16 mouse cellular contexts compared by ENCODE assay signal in the genomic region with DNA sequence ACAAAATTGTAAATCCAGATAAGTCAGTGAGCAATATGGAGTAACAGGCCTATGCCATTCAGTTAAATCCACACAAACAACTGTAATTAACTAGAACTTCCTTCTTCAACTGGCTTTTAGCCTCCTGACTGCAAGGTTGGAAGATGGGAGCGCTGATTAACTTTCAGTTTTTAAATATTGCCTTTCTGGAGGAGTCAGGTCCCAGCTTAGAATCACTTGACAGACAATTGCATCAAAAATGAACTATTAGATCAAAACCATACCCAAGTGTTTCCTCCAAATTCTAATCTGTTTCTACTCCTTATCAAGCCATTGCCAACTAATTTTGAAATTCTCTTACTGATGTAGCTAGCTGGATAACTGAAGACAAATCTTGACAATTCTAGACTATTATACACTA.
A peak's percentile ranks its signal among the peaks of the same experiment; 100 is the strongest.
DNase-seq lines count a peak whose midpoint lies in the region; ATAC-seq and TF ChIP-seq lines count a peak whose summit lies in the region.
"Had no signal": no experiment of that assay in that cellular context is flagged by ENCODE, and none has a peak within 500 bp of the region (broad histone marks: within the 10 kb centered on the region; RNA-seq: fewer than 3 reads in every experiment).

No protein-coding gene starts in this region.

- H3K4me2 ChIP-seq in hindbrain, embryonic 15.5 days: peak overlapping the region; percentile 45
- H3K4me2 ChIP-seq in hindbrain, embryonic 12.5 days (replicated peaks): no peak overlapping the region
- H3K4me2 ChIP-seq in forebrain, embryonic 15.5 days (replicated peaks): peak overlapping the region; percentile 51
- H3K4me2 ChIP-seq in midbrain, embryonic 14.5 days (ENCODE audit: low read length): peak overlapping the region; percentile 46

- no peak overlapping the region; the same call in 1 of the 2 replicates for H3K27ac ChIP-seq in cerebellum, adult 2 months (ENCODE audit: insufficient read depth, low read length)
- peak overlapping the region; percentile 38; the same call in 1 of the 2 replicates for H3K27ac ChIP-seq in hindbrain, embryonic 15.5 days (replicated peaks)
- H3K27ac ChIP-seq in hindbrain, embryonic 12.5 days: no peak overlapping the region
- H3K27ac ChIP-seq in forebrain, embryonic 15.5 days (replicated peaks): peak overlapping the region; percentile 92
- H3K27ac ChIP-seq in midbrain, embryonic 14.5 days (replicated peaks; ENCODE audit: low read depth, low read length): no peak overlapping the region
- H3K27ac ChIP-seq: kidney, postnatal 0 days had no signal

- ATAC-seq in hindbrain, embryonic 15.5 days (ENCODE audit: low FRiP score, low read depth): no peak
- ATAC-seq in hindbrain, embryonic 12.5 days (ENCODE audit: low FRiP score): no peak
- no peak for ATAC-seq in forebrain, embryonic 15.5 days (replicated peaks)
- no peak for ATAC-seq in midbrain, embryonic 14.5 days (ENCODE audit: low FRiP score, low TSS enrichment)
- ATAC-seq: Patski had no signal

- DNase-seq in cerebellum, adult 2 months: peak in 1 of 2 experiments; percentile 32
- DNase-seq in cerebellum, adult 11 months: no peak
- DNase-seq in midbrain, embryonic 14.5 days: no peak
- no peak for DNase-seq in lung, postnatal 14 days
- no peak for DNase-seq in gastrocnemius, postnatal 4 days (ENCODE audit: low spot score in 2 of 2)
- DNase-seq: adrenal gland, postnatal 10 days; cerebellum, adult 11-12 months; cerebellum, postnatal 25 days; gastrocnemius, postnatal 14 days; kidney, adult 18-20 months; lung, adult 18-20 months had no signal

- H3K4me3 ChIP-seq in cerebellum, adult 2 months (replicated peaks; ENCODE audit: insufficient read depth, low read depth, low read length): peak overlapping the region; percentile 42
- peak overlapping the region; percentile 9; the same call in 1 of the 2 replicates for H3K4me3 ChIP-seq in hindbrain, embryonic 15.5 days
- H3K4me3 ChIP-seq in hindbrain, embryonic 12.5 days: no peak overlapping the region
- peak overlapping the region; percentile 27 for H3K4me3 ChIP-seq in forebrain, embryonic 15.5 days
- H3K4me3 ChIP-seq in midbrain, embryonic 14.5 days (replicated peaks; ENCODE audit: low read depth, low read length): no peak overlapping the region

- no peaks in the 10 kb centered on the region for H3K27me3 ChIP-seq in cerebellum, adult 2 months (ENCODE audit: control insufficient read depth, insufficient read depth, low read length)
- H3K27me3 ChIP-seq in hindbrain, embryonic 15.5 days: no peaks in the 10 kb centered on the region
- H3K27me3 ChIP-seq in hindbrain, embryonic 12.5 days: no peaks in the 10 kb centered on the region
- H3K27me3 ChIP-seq in forebrain, embryonic 15.5 days: no peaks in the 10 kb centered on the region
- H3K27me3 ChIP-seq in midbrain, embryonic 14.5 days (ENCODE audit: control insufficient read depth, insufficient read depth, low read length): no peaks in the 10 kb centered on the region
- H3K27me3 ChIP-seq: Patski had no signal

- TF ChIP-seq POLR2A in cerebellum, adult 2 months (IDR thresholded peaks at IDR 0.05; ENCODE audit: borderline replicate concordance, insufficient read depth, low read length): no peak

- H3K9me3 ChIP-seq in hindbrain, embryonic 15.5 days: no peaks in the 10 kb centered on the region
- no peaks in the 10 kb centered on the region for H3K9me3 ChIP-seq in hindbrain, embryonic 12.5 days (replicated peaks)
- H3K9me3 ChIP-seq in forebrain, embryonic 15.5 days: no peaks in the 10 kb centered on the region
- no peaks in the 10 kb centered on the region for H3K9me3 ChIP-seq in midbrain, embryonic 14.5 days (ENCODE audit: control insufficient read depth, low read length)

- H3K36me3 ChIP-seq in hindbrain, embryonic 15.5 days: no peaks in the 10 kb centered on the region
- no peaks in the 10 kb centered on the region for H3K36me3 ChIP-seq in hindbrain, embryonic 12.5 days
- H3K36me3 ChIP-seq in forebrain, embryonic 15.5 days: no peaks in the 10 kb centered on the region
- no peaks in the 10 kb centered on the region for H3K36me3 ChIP-seq in midbrain, embryonic 14.5 days (ENCODE audit: control insufficient read depth, insufficient read depth, low read length)

- TF ChIP-seq CTCF in cerebellum, adult 2 months (IDR thresholded peaks at IDR 0.05; ENCODE audit: borderline replicate concordance, insufficient read depth, low read depth, low read length): no peak

- H3K4me1 ChIP-seq in cerebellum, adult 2 months (ENCODE audit: control insufficient read depth, insufficient read depth, low read length): peaks cover 4% of the 10 kb centered on the region; the same call in 1 of the 2 replicates
- H3K4me1 ChIP-seq in hindbrain, embryonic 15.5 days (replicated peaks): peaks cover 55% of the 10 kb centered on the region
- peaks cover 34% of the 10 kb centered on the region for H3K4me1 ChIP-seq in hindbrain, embryonic 12.5 days
- H3K4me1 ChIP-seq in forebrain, embryonic 15.5 days: peaks cover 61% of the 10 kb centered on the region
- H3K4me1 ChIP-seq in midbrain, embryonic 14.5 days (ENCODE audit: control insufficient read depth, insufficient read depth, low read length): peaks cover 59% of the 10 kb centered on the region

- 40% methylated on average over 1 of the region's 1 CpGs for WGBS in cerebellum, adult 2 months
- WGBS in hindbrain, embryonic 15.5 days: 73% methylated on average over 1 of the region's 1 CpGs
- WGBS in hindbrain, embryonic 12.5 days: 83% methylated on average over 1 of the region's 1 CpGs
- 45% methylated on average over 1 of the region's 1 CpGs for WGBS in forebrain, embryonic 15.5 days
- 88% methylated on average over 1 of the region's 1 CpGs for WGBS in midbrain, embryonic 14.5 days

- peak overlapping the region; percentile 36; the same call in 1 of the 2 replicates for H3K9ac ChIP-seq in hindbrain, embryonic 15.5 days
- H3K9ac ChIP-seq in hindbrain, embryonic 12.5 days: no peak overlapping the region
- peak overlapping the region; percentile 49 for H3K9ac ChIP-seq in forebrain, embryonic 15.5 days (replicated peaks)
- no peak overlapping the region for H3K9ac ChIP-seq in midbrain, embryonic 14.5 days (replicated peaks; ENCODE audit: low read length)

Comparison
In these comparisons a context has a peak if more than half of its experiments do, and no peak if none do; other contexts are left out.
1. H3K27ac ChIP-seq: peak in hindbrain, embryonic 15.5 days (single experiment) and forebrain, embryonic 15.5 days (single experiment); none in cerebellum, adult 2 months (single experiment), hindbrain, embryonic 12.5 days (single experiment) and midbrain, embryonic 14.5 days (single experiment).
2. H3K4me3 ChIP-seq: peak in cerebellum, adult 2 months (single experiment), hindbrain, embryonic 15.5 days (single experiment) and forebrain, embryonic 15.5 days (single experiment); none in hindbrain, embryonic 12.5 days (single experiment) and midbrain, embryonic 14.5 days (single experiment).
3. H3K9ac ChIP-seq: peak in hindbrain, embryonic 15.5 days (single experiment) and forebrain, embryonic 15.5 days (single experiment); none in hindbrain, embryonic 12.5 days (single experiment) and midbrain, embryonic 14.5 days (single experiment).